ENCODE assay signal across 22 mouse cellular contexts in genomic region chr11:32095793-32096192, GRCm38 (mm10).
DNase-seq lines count a peak whose midpoint lies in the region; ATAC-seq and TF ChIP-seq lines count a peak whose summit lies in the region.
"Had no signal": no experiment of that assay in that cellular context is flagged by ENCODE, and none has a peak within 500 bp of the region (broad histone marks: within the 10 kb centered on the region; RNA-seq: fewer than 3 reads in every experiment).

No protein-coding gene starts in this region.

- ATAC-seq in CD4-positive, CD25-positive, alpha-beta regulatory T cell, adult 4 months: peak; percentile 53
- peak; percentile 47 for ATAC-seq in activated CD4-positive, CD25-positive, alpha-beta regulatory T cell, adult 4 months
- ATAC-seq: forebrain, embryonic 13.5 days; forebrain, postnatal 0 days; intestine, embryonic 16.5 days had no signal

- no peak for TF ChIP-seq POLR2A in cerebellum, adult 2 months (IDR thresholded peaks at IDR 0.05; ENCODE audit: borderline replicate concordance, insufficient read depth, low read length)

- intact Hi-C loops in left cerebral cortex, postnatal 4 days (cut with DNase I): no loop called here

- H3K27me3 ChIP-seq in cerebellum, adult 2 months (ENCODE audit: control insufficient read depth, insufficient read depth, low read length): no peaks in the 10 kb centered on the region
- H3K27me3 ChIP-seq: forebrain, embryonic 13.5 days; hindbrain, embryonic 12.5 days; hindbrain, embryonic 15.5 days had no signal

- no peak overlapping the region for H3K4me3 ChIP-seq in cerebellum, adult 2 months (replicated peaks; ENCODE audit: insufficient read depth, low read depth, low read length)
- H3K4me3 ChIP-seq: forebrain, embryonic 10.5 days; forebrain, embryonic 13.5 days; gastrocnemius, adult 2 months; hindbrain, embryonic 12.5 days; hindbrain, embryonic 15.5 days had no signal

- no peaks in the 10 kb centered on the region for H3K4me1 ChIP-seq in cerebellum, adult 2 months (ENCODE audit: control insufficient read depth, insufficient read depth, low read length)

- peak; percentile 52 for DNase-seq in CD4-positive helper T cell, adult 2 months (ENCODE audit: low read depth, low spot score)
- peak; percentile 50 for DNase-seq in naive thymus-derived CD4-positive, alpha-beta T cell, adult 2 months (ENCODE audit: low read depth)
- DNase-seq in left cerebral cortex, postnatal 4 days: no peak
- no peak for DNase-seq in lung, adult 18-20 months
- no peak for DNase-seq in cerebellum, adult 2 months
- DNase-seq: adrenal gland, postnatal 10 days; adrenal gland, postnatal 36 days; B cell, adult 2 months; cerebellum, adult 11 months; cerebellum, adult 8-10 months; cerebellum, postnatal 10 days; forebrain, postnatal 0 days; gastrocnemius, adult 2 months; gastrocnemius, postnatal 14 days; heart, adult 11 months had no signal

- no peak overlapping the region for H3K27ac ChIP-seq in cerebellum, adult 2 months (ENCODE audit: insufficient read depth, low read length)
- H3K27ac ChIP-seq: forebrain, embryonic 10.5 days; forebrain, embryonic 13.5 days; gastrocnemius, adult 2 months; hindbrain, embryonic 12.5 days; hindbrain, embryonic 15.5 days had no signal

- no peak for TF ChIP-seq CTCF in cerebellum, adult 2 months (IDR thresholded peaks at IDR 0.05; ENCODE audit: borderline replicate concordance, insufficient read depth, low read depth, low read length)

- WGBS in cerebellum, adult 2 months: 68% methylated on average over 4 of the region's 4 CpGs

Comparison
In these comparisons a context has a peak if more than half of its experiments do, and no peak if none do; other contexts are left out.
1. DNase-seq: peak in CD4-positive helper T cell, adult 2 months (single experiment) and naive thymus-derived CD4-positive, alpha-beta T cell, adult 2 months (single experiment); none in left cerebral cortex, postnatal 4 days (single experiment), lung, adult 18-20 months (0 of 2) and cerebellum, adult 2 months (0 of 2).